Mouse (Mus musculus) neural tube, embryonic 11.5 days (tissue): ENCODE data around the gene Atf7ip. TPM values are rescaled to one million over a fixed set of nuclear protein-coding genes. Genes with fewer than 3 reads are reported as not detected.

ENCODE experiments used
- ATAC-seq: fragments of 200-750 bp; cut with Nextera tagmentation; 2 replicates; pipeline ENCODE4 v1.8.0; 2017; ENCODE audit warnings: moderate number of reproducible peaks, mild to moderate bottlenecking, moderate TSS enrichment, moderate library complexity; ENCODE audit not compliant: insufficient read depth, low FRiP score, low TSS enrichment
- DNase-seq: peaks from one replicate; pipeline ENCODE4 v3.0.0-alpha.2; 2015; ENCODE audit warnings: low spot score
- H3K27ac ChIP-seq: fragments of 300-500 bp; sonication (generic); 2 replicates; pipeline ENCODE4 v1.5.1; 2014; ENCODE audit warnings: low read depth, mild to moderate bottlenecking, low read length
- H3K27me3 ChIP-seq: fragments of 300-500 bp; sonication (generic); 2 replicates; pipeline ENCODE4 v1.6.1; 2014; ENCODE audit warnings: mild to moderate bottlenecking, low read length, mixed read lengths; ENCODE audit not compliant: control insufficient read depth, insufficient read depth
- H3K36me3 ChIP-seq: fragments of 300-500 bp; sonication (generic); 2 replicates; pipeline ENCODE4 v1.6.1; 2014; ENCODE audit warnings: mild to moderate bottlenecking, low read length, moderate library complexity, mixed read lengths; ENCODE audit not compliant: control insufficient read depth, insufficient read depth
- H3K4me1 ChIP-seq: fragments of 300-500 bp; sonication (generic); 2 replicates; pipeline ENCODE4 v1.6.1; 2014; ENCODE audit warnings: low read length, mixed read lengths; ENCODE audit not compliant: control insufficient read depth, insufficient read depth
- H3K4me2 ChIP-seq: fragments of 300-500 bp; sonication (generic); 2 replicates; pipeline ENCODE4 v1.6.1; 2014; ENCODE audit warnings: low read depth, mild to moderate bottlenecking, moderate library complexity
- H3K4me3 ChIP-seq: fragments of 300-500 bp; sonication (generic); 2 replicates; pipeline ENCODE4 v1.5.1; 2014; ENCODE audit warnings: low read depth, low read length
- H3K9ac ChIP-seq: fragments of 300-500 bp; sonication (generic); 2 replicates; pipeline ENCODE4 v1.6.1; 2014; ENCODE audit warnings: mild to moderate bottlenecking, low read length
- H3K9me3 ChIP-seq: fragments of 300-500 bp; sonication (generic); 2 replicates; pipeline ENCODE4 v1.6.1; 2016; ENCODE audit warnings: low read length; ENCODE audit not compliant: control insufficient read depth
- WGBS: fragments of 180-500 bp; shearing (Covaris S2); extraction: QIAGEN DNeasy Blood & Tissue Kit; methylation state at CpG from one replicate; pipeline ENCODE4 v1.1.7; 2014; 5-methylcytosine and 5-hydroxymethylcytosine counted together
- polyA plus RNA-seq: library from polyadenylated mRNA; unstranded; fragments of >200 nt; fragmentation: Nextera tagmentation; extraction: Ambion mirVana; gene quantifications from 2 replicates; pipeline ENCODE4 v1.2.1, GENCODE M21; 2014

Gene Atf7ip
- polyA plus RNA-seq, 1 experiment from 2014 or later = 56.4 TPM

- Histone ChIP-seq H3K4me1 (no peaks in the 10 kb centered on the region), H3K36me3 (no peaks in the 10 kb centered on the region), H3K4me3 (no peak overlapping the region), H3K27ac (no peak overlapping the region), H3K9ac (no peak overlapping the region), H3K9me3 (no peaks in the 10 kb centered on the region), H3K27me3 (no peaks in the 10 kb centered on the region), H3K4me2 (no peak overlapping the region)
- no peak for DNase-seq
- 82% methylated on average over 3 of the region's 3 CpGs for WGBS
- ATAC-seq = no peak
Observed at GRCm38 (mm10) chr6:136512351-136512750, 6.4 kb downstream of the Atf7ip start.

GRCm38 (mm10) chr6:136516626-136517025, 10.7 kb downstream of the Atf7ip start:
- DNase-seq = no peak
- Histone ChIP-seq H3K4me1 (no peaks in the 10 kb centered on the region), H3K9ac (no peak overlapping the region), H3K27ac (no peak overlapping the region), H3K4me3 (no peak overlapping the region), H3K27me3 (no peaks in the 10 kb centered on the region), H3K9me3 (no peaks in the 10 kb centered on the region), H3K4me2 (no peak overlapping the region), H3K36me3 (no peaks in the 10 kb centered on the region)
- no peak for ATAC-seq
- 91% methylated on average over 6 of the region's 6 CpGs for WGBS

GRCm38 (mm10) chr6:136517221-136517620, 11.3 kb downstream of the Atf7ip start:
- DNase-seq (no peak), ATAC-seq (no peak)
- Histone ChIP-seq H3K9ac (no peak overlapping the region), H3K36me3 (0 out of 2 replicates have a peak, but pooled peaks cover under 1% of the 10 kb centered on the region), H3K4me2 (no peak overlapping the region), H3K9me3 (no peaks in the 10 kb centered on the region), H3K27me3 (no peaks in the 10 kb centered on the region), H3K4me1 (no peaks in the 10 kb centered on the region), H3K27ac (no peak overlapping the region), H3K4me3 (no peak overlapping the region)

GRCm38 (mm10) chr6:136518537-136519246, 12.7 kb downstream of the Atf7ip start:
- Histone ChIP-seq H3K27me3 (no peaks in the 10 kb centered on the region), H3K4me2 (peak overlapping the region; percentile 31), H3K36me3 (peaks cover 5% of the 10 kb centered on the region; the same call in 1 of the 2 replicates), H3K4me3 (peak overlapping the region; percentile 58), H3K9ac (peak overlapping the region; percentile 80), H3K9me3 (no peaks in the 10 kb centered on the region), H3K4me1 (no peaks in the 10 kb centered on the region), H3K27ac (peak overlapping the region; percentile 94)
- WGBS = under 1% methylated on average over 59 of the region's 59 CpGs
- ATAC-seq = peak; percentile 98
- DNase-seq = peak; percentile 95

- peak overlapping the region; percentile 58 for H3K4me3 ChIP-seq
- H3K4me1 ChIP-seq = no peaks in the 10 kb centered on the region
- H3K27me3 ChIP-seq = no peaks in the 10 kb centered on the region
- 3% methylated on average over 17 of the region's 17 CpGs for WGBS
- peak overlapping the region; percentile 31 for H3K4me2 ChIP-seq
- H3K9ac ChIP-seq = peak overlapping the region; percentile 80
- ATAC-seq (0 out of 2 replicates have a peak, but pooled peaks have one; percentile 0), DNase-seq (no peak)
- peak overlapping the region; percentile 94; the same call in 1 of the 2 replicates for H3K27ac ChIP-seq
- peaks cover 5% of the 10 kb centered on the region; the same call in 1 of the 2 replicates for H3K36me3 ChIP-seq
- no peaks in the 10 kb centered on the region for H3K9me3 ChIP-seq
Observed at GRCm38 (mm10) chr6:136519254-136519653, 13.3 kb downstream of the Atf7ip start.

- Histone ChIP-seq H3K4me1 (no peaks in the 10 kb centered on the region), H3K27ac (no peak overlapping the region), H3K36me3 (peaks cover 8% of the 10 kb centered on the region; the same call in 1 of the 2 replicates), H3K27me3 (no peaks in the 10 kb centered on the region), H3K4me3 (no peak overlapping the region; the same call in 1 of the 2 replicates), H3K9ac (no peak overlapping the region), H3K4me2 (no peak overlapping the region), H3K9me3 (0 out of 2 replicates have a peak, but pooled peaks cover 3% of the 10 kb centered on the region)
- 73% methylated on average over 2 of the region's 2 CpGs for WGBS
- ATAC-seq (no peak), DNase-seq (no peak)
Observed at GRCm38 (mm10) chr6:136520361-136520760, 14.4 kb downstream of the Atf7ip start.

GRCm38 (mm10) chr6:136521681-136522080, 15.7 kb downstream of the Atf7ip start:
- H3K36me3 ChIP-seq = peaks cover 8% of the 10 kb centered on the region; the same call in 1 of the 2 replicates
- H3K9me3 ChIP-seq = 0 out of 2 replicates have a peak, but pooled peaks cover 3% of the 10 kb centered on the region
- DNase-seq (no peak), ATAC-seq (no peak)
- H3K4me3 ChIP-seq = no peak overlapping the region
- H3K27me3 ChIP-seq = no peaks in the 10 kb centered on the region
- no peaks in the 10 kb centered on the region for H3K4me1 ChIP-seq
- H3K9ac ChIP-seq = no peak overlapping the region
- no peak overlapping the region for H3K27ac ChIP-seq
- no peak overlapping the region for H3K4me2 ChIP-seq

GRCm38 (mm10) chr6:136522658-136523057, 16.7 kb downstream of the Atf7ip start:
- H3K9ac ChIP-seq = no peak overlapping the region
- ATAC-seq = no peak

GRCm38 (mm10) chr6:136524751-136525150, 18.8 kb downstream of the Atf7ip start:
- 90% methylated on average over 4 of the region's 4 CpGs for WGBS
- H3K36me3 ChIP-seq = peaks cover 8% of the 10 kb centered on the region; the same call in 1 of the 2 replicates
- DNase-seq = no peak

More at GRCm38 (mm10) chr6:136522658-136523057, 16.7 kb downstream of the Atf7ip start:
- H3K36me3 ChIP-seq = peaks cover 8% of the 10 kb centered on the region; the same call in 1 of the 2 replicates
- no peak for DNase-seq
- no peak overlapping the region for H3K4me3 ChIP-seq
- H3K27me3 ChIP-seq = no peaks in the 10 kb centered on the region
- H3K4me1 ChIP-seq = no peaks in the 10 kb centered on the region
- H3K9me3 ChIP-seq = 0 out of 2 replicates have a peak, but pooled peaks cover 3% of the 10 kb centered on the region
- no peak overlapping the region for H3K4me2 ChIP-seq
- 97% methylated on average over 5 of the region's 5 CpGs for whole genome bisulfite sequencing
- H3K27ac ChIP-seq = no peak overlapping the region

More at GRCm38 (mm10) chr6:136524751-136525150, 18.8 kb downstream of the Atf7ip start:
- no peak overlapping the region for H3K27ac ChIP-seq
- ATAC-seq = no peak
- no peak overlapping the region for H3K4me2 ChIP-seq
- H3K4me3 ChIP-seq = no peak overlapping the region
- H3K9ac ChIP-seq = no peak overlapping the region
- 0 out of 2 replicates have a peak, but pooled peaks cover 3% of the 10 kb centered on the region for H3K9me3 ChIP-seq
- H3K4me1 ChIP-seq = no peaks in the 10 kb centered on the region
- H3K27me3 ChIP-seq = no peaks in the 10 kb centered on the region
